Mouse (Mus musculus) heart, postnatal 0 days (tissue): ENCODE data around the gene Sestd1. TPM values are rescaled to one million over a fixed set of nuclear protein-coding genes. Genes with fewer than 3 reads are reported as not detected.

Experiments used
- ATAC-seq: fragments of 200-750 bp; cut with Nextera tagmentation; 2 replicates; pipeline ENCODE4 v1.8.0; 2017; ENCODE audit warnings: low read depth, moderate number of reproducible peaks, moderate library complexity; ENCODE audit not compliant: insufficient read depth
- DNase-seq: peaks from one replicate; pipeline ENCODE4 v3.0.0-alpha.2; 2016; ENCODE audit warnings: low spot score
- H3K27ac ChIP-seq: fragments of 300-500 bp; sonication (generic); 2 replicates; pipeline ENCODE4 v1.5.1; 2014; ENCODE audit warnings: low read depth, mild to moderate bottlenecking
- H3K27me3 ChIP-seq: fragments of 300-500 bp; sonication (generic); 2 replicates; pipeline ENCODE4 v1.6.1; 2014; ENCODE audit warnings: low read length, mixed read lengths; ENCODE audit not compliant: control insufficient read depth, insufficient read depth
- H3K36me3 ChIP-seq: fragments of 300-500 bp; sonication (generic); replicated peaks from 2 replicates; pipeline ENCODE4 v1.6.1; 2014; ENCODE audit warnings: low read length, mixed read lengths; ENCODE audit not compliant: control insufficient read depth, insufficient read depth
- H3K4me1 ChIP-seq: fragments of 300-500 bp; sonication (generic); 2 replicates; pipeline ENCODE4 v1.6.1; 2014; ENCODE audit warnings: antibody characterized with exemption; ENCODE audit not compliant: control insufficient read depth, insufficient read depth
- H3K4me2 ChIP-seq: fragments of 300-500 bp; sonication (generic); 2 replicates; pipeline ENCODE4 v1.6.1; 2014; ENCODE audit warnings: low read depth, mild to moderate bottlenecking, low read length, moderate library complexity
- H3K4me3 ChIP-seq: fragments of 300-500 bp; sonication (generic); 2 replicates; pipeline ENCODE4 v1.5.1; 2014; ENCODE audit warnings: low read depth, low read length
- H3K9ac ChIP-seq: fragments of 300-500 bp; sonication (generic); replicated peaks from 2 replicates; pipeline ENCODE4 v1.6.1; 2014; ENCODE audit warnings: low read depth, low read length, mixed read lengths
- H3K9me3 ChIP-seq: fragments of 300-500 bp; sonication (generic); replicated peaks from 2 replicates; pipeline ENCODE4 v1.6.1; 2016; ENCODE audit warnings: low read length; ENCODE audit not compliant: control insufficient read depth
- CTCF ChIP-seq: IDR thresholded peaks from 2 replicates; pipeline ENCODE4 v1.5.1; 2016; ENCODE audit warnings: antibody characterized with exemption, control low read depth, low read depth
- EP300 ChIP-seq: IDR thresholded peaks from 2 replicates; pipeline ENCODE4 v1.6.1; 2016; ENCODE audit warnings: antibody characterized with exemption, low read depth
- WGBS: fragments of 180-500 bp; shearing (Covaris S2); extraction: QIAGEN DNeasy Blood & Tissue Kit; methylation state at CpG from one replicate; pipeline ENCODE4 v1.1.7; 2014; 5-methylcytosine and 5-hydroxymethylcytosine counted together
- polyA plus RNA-seq: library from polyadenylated mRNA; unstranded; fragments of >200 nt; fragmentation: Nextera tagmentation; extraction: Ambion mirVana; gene quantifications from 2 replicates; pipeline ENCODE4 v1.2.1, GENCODE M21; 2015
- total RNA-seq: library from RNA; depleted of rRNA; stranded (reverse); fragments of >200 nt; gene quantifications from 2 replicates; pipeline ENCODE4 v1.2.3, GENCODE M21; 2014; ENCODE audit warnings: low replicate concordance; rRNA removed

Sestd1 gene
- total RNA-seq: 9.2 and 9.8 TPM in 2 replicates
- 8.6 and 9.7 TPM in 2 replicates for polyA plus RNA-seq

- H3K9me3 ChIP-seq: no peaks in the 10 kb centered on the region
- 18% methylated on average over 16 of the region's 73 CpGs for WGBS
Measured at GRCm38 (mm10) chr2:77280512-77281409, at the start of gene Sestd1. Gene Sestd1 (minus strand): TSS chr2:77280592.

GRCm38 (mm10) chr2:77327246-77327645 lies 46.9 kb upstream of the Sestd1 start:
- Histone ChIP-seq H3K4me1 (no peaks in the 10 kb centered on the region), H3K4me2 (no peak overlapping the region), H3K9ac (no peak overlapping the region), H3K9me3 (no peaks in the 10 kb centered on the region), H3K27me3 (no peaks in the 10 kb centered on the region), H3K36me3 (no peaks in the 10 kb centered on the region), H3K4me3 (no peak overlapping the region), H3K27ac (no peak overlapping the region; the same call in 1 of the 2 replicates)
- ATAC-seq (0 out of 2 replicates have a peak, but pooled peaks have one; percentile 41), DNase-seq (peak; percentile 41)
- 45% methylated on average over 3 of the region's 3 CpGs for WGBS
- no peak for TF ChIP-seq CTCF
- TF ChIP-seq EP300: no peak

More at GRCm38 (mm10) chr2:77280512-77281409, at the start of gene Sestd1:
- Histone ChIP-seq H3K27me3 (no peaks in the 10 kb centered on the region), H3K36me3 (no peaks in the 10 kb centered on the region), H3K27ac (peak within 1 kb of the TSS; percentile 79), H3K4me2 (peak within 1 kb of the TSS; percentile 94), H3K4me1 (peaks cover 6% of the 10 kb centered on the region; the same call in 1 of the 2 replicates), H3K9ac (peak within 1 kb of the TSS; percentile 93), H3K4me3 (peak within 1 kb of the TSS; percentile 72)
- ATAC-seq (peak; percentile 92), DNase-seq (peak; percentile 55)
- TF ChIP-seq CTCF: no peak
- no peak for TF ChIP-seq EP300

- H3K4me3 ChIP-seq: no peak overlapping the region
- H3K9me3 ChIP-seq: no peaks in the 10 kb centered on the region
- TF ChIP-seq EP300 (no peak), CTCF (no peak)
- no peak overlapping the region for H3K27ac ChIP-seq
- H3K36me3 ChIP-seq: no peaks in the 10 kb centered on the region
- no peak overlapping the region for H3K4me2 ChIP-seq
- 43% methylated on average over 6 of the region's 6 CpGs for WGBS
- H3K27me3 ChIP-seq: no peaks in the 10 kb centered on the region
- no peaks in the 10 kb centered on the region for H3K4me1 ChIP-seq
- DNase-seq (no peak), ATAC-seq (no peak)
- no peak overlapping the region for H3K9ac ChIP-seq
Measured at GRCm38 (mm10) chr2:77323739-77324138, 43.3 kb upstream of the Sestd1 start.

- DNase-seq (no peak), ATAC-seq (no peak)
- no peak for TF ChIP-seq CTCF
- TF ChIP-seq EP300: no peak
- Histone ChIP-seq H3K27ac (no peak overlapping the region), H3K9ac (no peak overlapping the region), H3K4me2 (no peak overlapping the region), H3K4me1 (no peaks in the 10 kb centered on the region), H3K4me3 (no peak overlapping the region), H3K9me3 (no peaks in the 10 kb centered on the region), H3K36me3 (no peaks in the 10 kb centered on the region), H3K27me3 (no peaks in the 10 kb centered on the region)
- 79% methylated on average over 9 of the region's 9 CpGs for WGBS
Measured at GRCm38 (mm10) chr2:77323156-77323555, 42.8 kb upstream of the Sestd1 start.

- Histone ChIP-seq H3K4me2 (no peak overlapping the region), H3K36me3 (no peaks in the 10 kb centered on the region), H3K9me3 (no peaks in the 10 kb centered on the region), H3K9ac (no peak overlapping the region), H3K27me3 (no peaks in the 10 kb centered on the region), H3K27ac (no peak overlapping the region), H3K4me1 (peaks cover 5% of the 10 kb centered on the region; the same call in 1 of the 2 replicates), H3K4me3 (no peak overlapping the region)
- WGBS: 93% methylated on average over 5 of the region's 5 CpGs
- ATAC-seq (no peak), DNase-seq (no peak)
- TF ChIP-seq CTCF (no peak), EP300 (no peak)
Measured at GRCm38 (mm10) chr2:77319196-77319595, 38.8 kb upstream of the Sestd1 start.
